Mouse (Mus musculus) right cerebral cortex, postnatal 10 days (tissue): ENCODE measurements around the gene Hsd11b2.
A peak's percentile ranks its signal among the peaks of the same experiment; 100 is the strongest.
"Not testable (repeated sequence)": the region's sequence is repeated elsewhere in the genome, so short reads cannot be mapped to it uniquely, and the experiment has no call there.

Experiments
- DNase-seq, 2 experiments: peaks; one replicate each; pipeline ENCODE4 v3.0.0; 2021; ENCODE audit warnings: low spot score in 2 of 2

The Hsd11b2 gene

GRCm38 (mm10) chr8:105562863-105563262 lies 44.3 kb downstream of the Hsd11b2 start:
- no peak for DNase-seq

- DNase-seq, result no peak
These were observed 45.3 kb downstream of the Hsd11b2 start for GRCm38 (mm10) chr8:105563871-105564270.

GRCm38 (mm10) chr8:105564573-105565229 lies 46.1 kb downstream of the Hsd11b2 start:
- not testable (repeated sequence) for DNase-seq

GRCm38 (mm10) chr8:105565401-105565881 lies 46.9 kb downstream of the Hsd11b2 start:
- DNase-seq, result no peak

GRCm38 (mm10) chr8:105565952-105566702 lies 47.6 kb downstream of the Hsd11b2 start, which contains the start of gene Atp6v0d1:
Atp6v0d1 (minus strand) TSS chr8:105566047.
- DNase-seq, result peak; percentile 100

- DNase-seq, result peak; percentile 36 to 53
These were observed 48.4 kb downstream of the Hsd11b2 start for GRCm38 (mm10) chr8:105566703-105567595.

GRCm38 (mm10) chr8:105571810-105572209 lies 53.3 kb downstream of the Hsd11b2 start:
- DNase-seq, result no peak

GRCm38 (mm10) chr8:105573427-105573826 lies 54.9 kb downstream of the Hsd11b2 start:
- DNase-seq, result peak in 1 of 2 experiments; percentile 32
